Mouse (Mus musculus) midbrain, postnatal 0 days (tissue): ENCODE measurements around the gene Cabcoco1. TPM values are rescaled to one million over a fixed set of nuclear protein-coding genes. Genes with fewer than 3 reads are reported as not detected.

Experiments used
- ATAC-seq: fragments of 200-750 bp; cut with Nextera tagmentation; 2 replicates; pipeline ENCODE4 v1.8.0; 2017; ENCODE audit warnings: moderate number of reproducible peaks, mild to moderate bottlenecking, moderate TSS enrichment, moderate library complexity; ENCODE audit not compliant: low FRiP score
- DNase-seq: peaks from one replicate; pipeline ENCODE4 v3.0.0-alpha.2; 2015; ENCODE audit warnings: low spot score
- H3K27ac ChIP-seq: fragments of 300-500 bp; sonication (generic); 2 replicates; pipeline ENCODE4 v1.5.1; 2014; ENCODE audit warnings: low read depth, mild to moderate bottlenecking, low read length, mixed read lengths
- H3K27me3 ChIP-seq: fragments of 300-500 bp; sonication (generic); 2 replicates; pipeline ENCODE4 v1.6.1; 2014; ENCODE audit warnings: low read length, control low read depth, mixed read lengths; ENCODE audit not compliant: insufficient read depth
- H3K36me3 ChIP-seq: fragments of 300-500 bp; sonication (generic); 2 replicates; pipeline ENCODE4 v1.6.1; 2014; ENCODE audit warnings: low read length, control low read depth, mixed read lengths; ENCODE audit not compliant: insufficient read depth
- H3K4me1 ChIP-seq: fragments of 300-500 bp; sonication (generic); 2 replicates; pipeline ENCODE4 v1.6.1; 2014; ENCODE audit warnings: mild to moderate bottlenecking, control low read depth, antibody characterized with exemption, low read length, mixed read lengths; ENCODE audit not compliant: insufficient read depth
- H3K4me2 ChIP-seq: fragments of 300-500 bp; sonication (generic); 2 replicates; pipeline ENCODE4 v1.6.1; 2014; ENCODE audit warnings: low read depth, mild to moderate bottlenecking, low read length, mixed read lengths; ENCODE audit not compliant: poor library complexity, severe bottlenecking
- H3K4me3 ChIP-seq: fragments of 300-500 bp; sonication (generic); 2 replicates; pipeline ENCODE4 v1.5.1; 2014; ENCODE audit warnings: low read depth, mild to moderate bottlenecking, low read length, moderate library complexity
- H3K9ac ChIP-seq: fragments of 300-500 bp; sonication (generic); replicated peaks from 2 replicates; pipeline ENCODE4 v1.6.1; 2014; ENCODE audit warnings: mild to moderate bottlenecking, low read length, moderate library complexity, mixed read lengths; ENCODE audit not compliant: poor library complexity, severe bottlenecking
- H3K9me3 ChIP-seq: fragments of 300-500 bp; sonication (generic); 2 replicates; pipeline ENCODE4 v1.6.1; 2016; ENCODE audit warnings: low read length, control low read depth
- CTCF ChIP-seq: IDR thresholded peaks from 2 replicates; pipeline ENCODE4 v1.5.1; 2016; ENCODE audit warnings: antibody characterized with exemption, mild to moderate bottlenecking
- WGBS: fragments of 180-500 bp; shearing (Covaris S2); extraction: QIAGEN DNeasy Blood & Tissue Kit; methylation state at CpG from one replicate; pipeline ENCODE4 v1.1.7; 2014; 5-methylcytosine and 5-hydroxymethylcytosine counted together
- polyA plus RNA-seq: library from polyadenylated mRNA; unstranded; fragments of >200 nt; fragmentation: Nextera tagmentation; extraction: Ambion mirVana; gene quantifications from 2 replicates; pipeline ENCODE4 v1.2.1, GENCODE M21; 2015
- total RNA-seq: library from RNA; depleted of rRNA; stranded (reverse); fragments of >200 nt; gene quantifications from 2 replicates; pipeline ENCODE4 v1.2.3, GENCODE M21; 2014

Cabcoco1 gene
- total and polyA plus RNA-seq, 2 experiments from 2014 or later: 0.71 to 3.8 TPM

- no peak overlapping the region for H3K4me3 ChIP-seq
- 66% methylated on average over 15 of the region's 15 CpGs for WGBS
- H3K4me2 ChIP-seq: no peak overlapping the region
- no peak for TF ChIP-seq CTCF
- DNase-seq (no peak), ATAC-seq (no peak)
- no peaks in the 10 kb centered on the region for H3K4me1 ChIP-seq
- no peak overlapping the region for H3K9ac ChIP-seq
- no peaks in the 10 kb centered on the region for H3K36me3 ChIP-seq
- no peak overlapping the region for H3K27ac ChIP-seq
- H3K27me3 ChIP-seq: no peaks in the 10 kb centered on the region
- no peaks in the 10 kb centered on the region for H3K9me3 ChIP-seq
These were observed 95.6 kb downstream of the Cabcoco1 start for GRCm38 (mm10) chr10:68445876-68446796.

- no peak overlapping the region for H3K9ac ChIP-seq
- no peak for TF ChIP-seq CTCF
- no peaks in the 10 kb centered on the region for H3K36me3 ChIP-seq
- no peak for DNase-seq
- H3K27ac ChIP-seq: no peak overlapping the region
- ATAC-seq: no peak
- H3K27me3 ChIP-seq: no peaks in the 10 kb centered on the region
- H3K4me3 ChIP-seq: no peak overlapping the region
- no peaks in the 10 kb centered on the region for H3K4me1 ChIP-seq
- no peaks in the 10 kb centered on the region for H3K9me3 ChIP-seq
- H3K4me2 ChIP-seq: no peak overlapping the region
- WGBS: 49% methylated on average over 8 of the region's 8 CpGs
These were observed 96.4 kb downstream of the Cabcoco1 start for GRCm38 (mm10) chr10:68445244-68445811.

DNA sequence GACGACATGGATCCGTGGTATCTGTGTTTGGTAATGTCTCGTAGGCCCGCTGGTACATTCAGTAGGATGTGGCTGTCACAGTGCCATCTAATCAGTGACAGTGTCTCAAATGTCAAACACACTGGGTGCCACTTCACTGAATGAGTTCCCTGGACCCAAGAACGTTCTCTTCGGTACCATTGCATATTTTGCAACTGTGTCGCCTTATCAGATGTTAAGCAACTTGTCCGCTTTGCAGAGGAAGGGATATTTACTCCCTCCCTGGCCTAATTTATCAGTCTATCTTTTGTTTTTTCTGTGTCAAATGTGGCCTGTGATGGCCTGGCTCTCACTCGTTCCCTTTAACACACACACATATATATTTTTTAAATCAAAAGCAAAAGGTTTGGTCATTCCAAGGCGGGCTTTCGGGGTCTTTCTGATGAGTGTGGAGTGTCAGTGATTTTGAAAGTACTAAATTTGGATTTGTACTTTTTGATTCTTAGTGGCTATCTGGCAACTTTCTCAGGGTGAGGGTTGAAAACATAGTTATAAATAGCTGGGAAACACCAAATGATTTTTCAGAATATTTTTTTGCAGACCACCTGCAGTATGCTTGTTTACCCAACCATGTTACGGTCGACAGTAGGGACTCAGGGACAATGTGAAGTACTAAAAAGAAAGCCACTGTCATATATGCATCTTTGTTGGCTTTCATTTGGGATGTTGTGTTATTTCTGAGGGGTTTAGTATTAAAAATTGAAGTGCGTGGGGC is 97.2 kb downstream of the Cabcoco1 start:
- DNase-seq (no peak), ATAC-seq (no peak)
- Histone ChIP-seq H3K4me3 (no peak overlapping the region), H3K4me2 (no peak overlapping the region), H3K9me3 (no peaks in the 10 kb centered on the region), H3K4me1 (no peaks in the 10 kb centered on the region), H3K27me3 (no peaks in the 10 kb centered on the region), H3K9ac (no peak overlapping the region), H3K36me3 (no peaks in the 10 kb centered on the region), H3K27ac (no peak overlapping the region)
- 90% methylated on average over 14 of the region's 14 CpGs for WGBS
- TF ChIP-seq CTCF: no peak

DNA sequence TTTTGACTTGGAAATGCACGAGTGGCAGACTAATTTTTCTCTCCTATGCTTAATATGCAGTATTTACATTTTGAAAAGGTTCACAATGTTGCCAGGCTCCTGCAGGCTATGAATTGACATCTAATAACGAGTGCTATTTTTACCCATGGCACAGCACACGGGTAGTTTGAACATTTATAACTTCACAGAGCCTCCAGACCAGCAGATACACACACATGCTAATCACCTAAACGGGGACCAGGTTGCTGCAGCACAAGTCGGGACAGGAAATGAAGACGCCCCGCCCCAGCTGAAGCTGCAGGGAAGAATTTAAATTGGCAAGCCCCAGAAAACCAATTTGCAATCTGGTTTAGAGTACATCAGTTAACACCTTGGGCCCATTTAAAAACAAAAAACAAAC is 98.6 kb downstream of the Cabcoco1 start:
- Histone ChIP-seq H3K9ac (no peak overlapping the region), H3K36me3 (no peaks in the 10 kb centered on the region), H3K4me2 (no peak overlapping the region), H3K4me3 (no peak overlapping the region), H3K9me3 (no peaks in the 10 kb centered on the region), H3K27me3 (no peaks in the 10 kb centered on the region), H3K4me1 (no peaks in the 10 kb centered on the region), H3K27ac (no peak overlapping the region)
- no peak for TF ChIP-seq CTCF
- DNase-seq (no peak), ATAC-seq (no peak)
- WGBS: 23% methylated on average over 7 of the region's 7 CpGs

DNA sequence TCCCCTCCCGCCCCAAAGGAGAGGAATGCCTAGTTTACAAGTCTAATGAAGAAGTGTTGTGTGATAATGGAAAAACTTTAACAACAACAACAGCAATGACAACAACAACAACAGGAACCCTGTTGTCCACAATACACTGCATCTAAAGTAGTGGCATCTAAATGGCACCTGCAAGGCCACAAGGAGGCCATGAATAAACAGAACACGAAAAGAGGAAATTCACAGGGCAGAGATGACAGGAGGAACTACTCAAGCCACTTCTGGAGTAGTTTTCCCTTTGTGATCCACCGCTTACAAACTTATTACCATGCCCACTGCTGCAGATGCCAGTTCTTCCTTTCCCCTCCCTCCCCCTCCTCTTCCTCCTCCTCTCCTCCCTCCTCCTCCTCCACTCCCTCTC is 99.0 kb downstream of the Cabcoco1 start:
- H3K4me1 ChIP-seq: no peaks in the 10 kb centered on the region
- no peak overlapping the region for H3K4me3 ChIP-seq
- no peak overlapping the region for H3K27ac ChIP-seq
- TF ChIP-seq CTCF: no peak
- no peaks in the 10 kb centered on the region for H3K36me3 ChIP-seq
- DNase-seq (no peak), ATAC-seq (no peak)
- no peaks in the 10 kb centered on the region for H3K27me3 ChIP-seq
- 17% methylated on average over 3 of the region's 3 CpGs for WGBS
- H3K9me3 ChIP-seq: no peaks in the 10 kb centered on the region
- no peak overlapping the region for H3K9ac ChIP-seq
- H3K4me2 ChIP-seq: no peak overlapping the region
